Mouse (Mus musculus) stomach, embryonic 14.5 days (tissue): ENCODE measurements at regions not wholly inside any gene's neighbourhood (a gene's known extent, or its start where the extent isn't known, plus 50 kb on each side); places are given as distances from the start of the nearest gene placed in this dataset.
"Not testable (repeated sequence)": the region's sequence is repeated elsewhere in the genome, so short reads cannot be mapped to it uniquely, and the experiment has no call there.

Source experiments
- ATAC-seq: fragments of 200-750 bp; cut with Nextera tagmentation; 2 replicates; pipeline ENCODE4 v1.8.0; 2017; ENCODE audit warnings: low read depth, moderate TSS enrichment; ENCODE audit not compliant: insufficient number of reproducible peaks, insufficient read depth, low FRiP score
- H3K27ac ChIP-seq: fragments of 300-500 bp; sonication (generic); 2 replicates; pipeline ENCODE4 v1.5.1; 2014; ENCODE audit warnings: mild to moderate bottlenecking, low read length, moderate library complexity, mixed read lengths
- H3K27me3 ChIP-seq: fragments of 300-500 bp; sonication (generic); 2 replicates; pipeline ENCODE4 v1.6.1; 2014; ENCODE audit warnings: low read length, control low read depth, mixed read lengths; ENCODE audit not compliant: control insufficient read depth, insufficient read depth
- H3K36me3 ChIP-seq: fragments of 300-500 bp; sonication (generic); 2 replicates; pipeline ENCODE4 v1.6.1; 2014; ENCODE audit warnings: mild to moderate bottlenecking, control low read depth, low read length, moderate library complexity, mixed read lengths; ENCODE audit not compliant: control insufficient read depth, insufficient read depth
- H3K4me1 ChIP-seq: fragments of 300-500 bp; sonication (generic); 2 replicates; pipeline ENCODE4 v1.6.1; 2014; ENCODE audit warnings: low read length, control low read depth, mixed read lengths; ENCODE audit not compliant: control insufficient read depth, insufficient read depth
- H3K4me2 ChIP-seq: fragments of 300-500 bp; sonication (generic); replicated peaks from 2 replicates; pipeline ENCODE4 v1.6.1; 2014; ENCODE audit warnings: low read depth, low read length, control low read depth
- H3K4me3 ChIP-seq: fragments of 300-500 bp; sonication (generic); 2 replicates; pipeline ENCODE4 v1.5.1; 2014; ENCODE audit warnings: low read depth, low read length, control low read depth
- H3K9ac ChIP-seq: fragments of 300-500 bp; sonication (generic); replicated peaks from 2 replicates; pipeline ENCODE4 v1.6.1; 2014; ENCODE audit warnings: low read depth, mild to moderate bottlenecking, control low read depth, low read length, moderate library complexity, mixed read lengths
- H3K9me3 ChIP-seq: fragments of 300-500 bp; sonication (generic); 2 replicates; pipeline ENCODE4 v1.6.1; 2016; ENCODE audit warnings: low read depth, low read length, control low read depth; ENCODE audit not compliant: control insufficient read depth
- WGBS: fragments of 180-500 bp; shearing (Covaris S2); extraction: QIAGEN DNeasy Blood & Tissue Kit; methylation state at CpG from one replicate; pipeline ENCODE4 v1.1.7; 2014; 5-methylcytosine and 5-hydroxymethylcytosine counted together

DNA sequence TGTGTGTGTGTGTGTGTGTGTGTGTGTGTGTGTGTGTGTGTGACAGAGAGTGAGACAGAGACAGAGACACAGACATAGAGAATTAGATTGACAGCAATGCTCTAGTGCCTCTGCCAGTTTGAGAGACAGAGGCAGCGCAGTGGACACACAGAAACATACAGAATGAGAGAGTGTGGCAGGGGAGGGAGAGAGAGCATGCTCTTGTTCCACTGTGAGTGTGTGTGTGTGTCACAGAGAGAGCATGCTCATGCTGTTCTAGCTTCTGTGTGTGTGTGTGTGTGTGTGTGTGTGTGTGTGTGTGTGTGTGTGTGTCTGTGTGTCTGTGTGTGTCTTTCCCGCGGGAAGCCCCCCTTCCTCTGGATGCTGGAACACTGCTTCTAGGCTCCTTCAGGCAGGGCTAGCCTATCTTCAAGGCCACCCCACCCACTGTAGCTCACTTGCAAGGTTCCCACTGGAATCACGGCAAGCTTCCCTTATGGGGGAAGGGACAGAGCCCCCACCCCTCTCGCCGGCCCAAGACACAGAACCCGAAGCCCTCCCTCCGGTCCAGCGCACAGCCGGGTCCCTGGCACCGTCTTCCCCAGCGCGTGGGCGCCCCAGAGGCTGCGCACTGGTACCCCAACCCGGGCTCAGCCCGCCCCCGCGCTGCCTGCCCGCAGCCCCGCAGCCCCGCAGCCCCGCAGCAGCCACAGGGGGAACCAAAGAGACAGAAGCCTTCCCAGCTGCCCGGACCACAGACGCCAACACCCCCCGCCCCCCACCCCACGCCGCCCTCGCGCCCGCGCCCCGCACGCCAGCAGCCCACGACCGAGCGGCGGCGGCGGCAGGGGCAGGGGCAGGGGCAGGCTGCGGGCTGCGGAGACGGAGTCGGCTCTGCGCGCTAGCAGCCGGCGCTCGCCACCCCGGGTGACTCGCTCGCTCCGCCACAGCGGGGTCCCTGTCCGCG is 84.4 kb downstream of the 1700018G05Rik start:
- peak; percentile 72 for ATAC-seq
- not testable (repeated sequence) for H3K27me3 ChIP-seq, H3K9me3 ChIP-seq, H3K4me1 ChIP-seq, H3K36me3 ChIP-seq, H3K4me3 ChIP-seq, H3K4me2 ChIP-seq, H3K9ac ChIP-seq, H3K27ac ChIP-seq
- WGBS, result no CpG with 5 or more reads among the region's 56 CpGs

DNA sequence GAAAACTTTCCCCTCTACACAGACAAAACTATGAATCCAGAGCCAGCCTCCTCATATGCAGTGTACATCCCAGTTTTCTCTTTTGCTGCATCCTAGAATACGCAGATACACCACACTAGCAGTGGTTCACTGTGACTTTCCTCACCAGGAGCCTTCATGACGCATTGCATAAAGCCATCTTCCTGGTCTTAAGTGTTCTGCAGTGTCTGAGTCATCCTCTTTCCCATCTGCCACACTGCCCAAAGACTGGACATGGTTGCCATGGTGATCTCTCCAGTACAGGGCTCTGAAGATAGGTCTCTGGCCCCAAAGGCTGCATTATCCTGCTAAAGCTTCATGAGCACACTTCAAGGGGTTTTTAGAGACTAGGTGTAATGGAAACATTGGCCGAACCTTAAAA is 65.8 kb downstream of the 1700018G05Rik start:
- H3K4me2 ChIP-seq, H3K36me3 ChIP-seq, H3K9me3 ChIP-seq, ATAC-seq, H3K4me1 ChIP-seq, H3K27ac ChIP-seq, H3K4me3 ChIP-seq, H3K9ac ChIP-seq, H3K27me3 ChIP-seq: not testable (repeated sequence)
- 86% methylated on average over 1 of the region's 3 CpGs for WGBS
